Mouse (Mus musculus) thymus, postnatal 14 days (tissue): Measurements from ENCODE around the gene 1700029P11Rik.
A peak's percentile ranks its signal among the peaks of the same experiment; 100 is the strongest.

Experiments used
- DNase-seq: peaks from one replicate; pipeline ENCODE4 v3.0.0; 2021

1700029P11Rik gene

GRCm38 (mm10) chr15:81980321-81980720 is at the start of gene 1700029P11Rik:
Gene 1700029P11Rik (plus strand): TSS chr15:81980540.
- DNase-seq, result no peak

GRCm38 (mm10) chr15:81932951-81933470 is 47.3 kb upstream of the 1700029P11Rik start:
- DNase-seq, result peak; percentile 67

- DNase-seq, result no peak
These were observed 46.4 kb upstream of the 1700029P11Rik start for GRCm38 (mm10) chr15:81933986-81934385.

GRCm38 (mm10) chr15:81935869-81936637 is 44.3 kb upstream of the 1700029P11Rik start:
- DNase-seq, result no peak

- DNase-seq, result no peak
These were observed 43.7 kb upstream of the 1700029P11Rik start, which contains the start of gene Csdc2 for GRCm38 (mm10) chr15:81936679-81937078. Gene Csdc2 (plus strand): TSS chr15:81936759.

- DNase-seq, result no peak
These were observed 43.0 kb upstream of the 1700029P11Rik start for GRCm38 (mm10) chr15:81937098-81937972.

- peak; percentile 53 for DNase-seq
These were observed 42.1 kb upstream of the 1700029P11Rik start for GRCm38 (mm10) chr15:81938246-81938645.

- DNase-seq, result no peak
These were observed 41.1 kb upstream of the 1700029P11Rik start for GRCm38 (mm10) chr15:81939157-81939715.

GRCm38 (mm10) chr15:81939774-81940173 is 40.6 kb upstream of the 1700029P11Rik start:
- DNase-seq, result no peak

- no peak for DNase-seq
These were observed 40.1 kb upstream of the 1700029P11Rik start for GRCm38 (mm10) chr15:81940219-81940618.

GRCm38 (mm10) chr15:81941010-81941409 is 39.3 kb upstream of the 1700029P11Rik start:
- DNase-seq, result no peak

GRCm38 (mm10) chr15:81943176-81943749 is 37.1 kb upstream of the 1700029P11Rik start:
- DNase-seq, result no peak

GRCm38 (mm10) chr15:81949076-81949475 is 31.3 kb upstream of the 1700029P11Rik start:
- DNase-seq, result no peak

- DNase-seq, result no peak
These were observed 30.7 kb upstream of the 1700029P11Rik start for GRCm38 (mm10) chr15:81949476-81950131.

- no peak for DNase-seq
These were observed 29.6 kb upstream of the 1700029P11Rik start for GRCm38 (mm10) chr15:81950716-81951115.

- no peak for DNase-seq
These were observed 29.2 kb upstream of the 1700029P11Rik start for GRCm38 (mm10) chr15:81951159-81951558.

- DNase-seq, result no peak
These were observed 28.0 kb upstream of the 1700029P11Rik start for GRCm38 (mm10) chr15:81952310-81952709.

- DNase-seq, result no peak
These were observed 26.2 kb upstream of the 1700029P11Rik start for GRCm38 (mm10) chr15:81954151-81954583.

- DNase-seq, result no peak
These were observed 25.6 kb upstream of the 1700029P11Rik start for GRCm38 (mm10) chr15:81954716-81955115.

- no peak for DNase-seq
These were observed 24.9 kb upstream of the 1700029P11Rik start for GRCm38 (mm10) chr15:81955414-81955813.

- peak; percentile 71 for DNase-seq
These were observed 23.9 kb upstream of the 1700029P11Rik start for GRCm38 (mm10) chr15:81956457-81956856.

GRCm38 (mm10) chr15:81957598-81957997 is 22.7 kb upstream of the 1700029P11Rik start:
- DNase-seq, result no peak
